Mouse (Mus musculus): Measurements from ENCODE around the gene Sfxn1. TPM values are rescaled to one million over a fixed set of nuclear protein-coding genes. Genes with fewer than 3 reads are reported as not detected.

Gene Sfxn1
- polyA plus RNA-seq, 1 experiment from 2014 or later: 86.6 TPM

GRCm38 (mm10) chr13:54084826-54085225 lies 13.2 kb downstream of the Sfxn1 start:
- Histone ChIP-seq H3K9me3 (ENCODE audit: control insufficient read depth, low read length) (no peaks in the 10 kb centered on the region), H3K4me2 (ENCODE audit: low read length) (no peak overlapping the region), H3K4me1 (replicated peaks; ENCODE audit: control insufficient read depth, insufficient read depth, low read length) (peaks cover 2% of the 10 kb centered on the region; the same call in 1 of the 2 replicates), H3K9ac (replicated peaks; ENCODE audit: low read depth, low read length) (no peak overlapping the region), H3K27me3 (replicated peaks; ENCODE audit: control insufficient read depth, insufficient read depth, low read length) (no peaks in the 10 kb centered on the region), H3K4me3 (replicated peaks; ENCODE audit: low read length) (no peak overlapping the region), H3K27ac (ENCODE audit: low read length) (no peak overlapping the region), H3K36me3 (ENCODE audit: control insufficient read depth, insufficient read depth) (peaks cover 21% of the 10 kb centered on the region)
- 95% methylated on average over 5 of the region's 5 CpGs for WGBS
- ATAC-seq: no peak

- Histone ChIP-seq H3K4me3 (replicated peaks; ENCODE audit: low read length) (no peak overlapping the region), H3K9me3 (ENCODE audit: control insufficient read depth, low read length) (no peaks in the 10 kb centered on the region), H3K36me3 (ENCODE audit: control insufficient read depth, insufficient read depth) (peaks cover 21% of the 10 kb centered on the region), H3K4me2 (ENCODE audit: low read length) (no peak overlapping the region), H3K27me3 (replicated peaks; ENCODE audit: control insufficient read depth, insufficient read depth, low read length) (no peaks in the 10 kb centered on the region), H3K4me1 (replicated peaks; ENCODE audit: control insufficient read depth, insufficient read depth, low read length) (peaks cover 1% of the 10 kb centered on the region; the same call in 1 of the 2 replicates), H3K9ac (replicated peaks; ENCODE audit: low read depth, low read length) (no peak overlapping the region), H3K27ac (ENCODE audit: low read length) (no peak overlapping the region)
- 84% methylated on average over 18 of the region's 18 CpGs for WGBS
- no peak for ATAC-seq
Measured at GRCm38 (mm10) chr13:54085266-54085665, 13.6 kb downstream of the Sfxn1 start.

GRCm38 (mm10) chr13:54091719-54092118 lies 20.1 kb downstream of the Sfxn1 start:
- Histone ChIP-seq H3K27ac (ENCODE audit: low read length) (no peak overlapping the region), H3K4me2 (ENCODE audit: low read length) (no peak overlapping the region), H3K4me3 (replicated peaks; ENCODE audit: low read length) (no peak overlapping the region), H3K4me1 (replicated peaks; ENCODE audit: control insufficient read depth, insufficient read depth, low read length) (no peaks in the 10 kb centered on the region), H3K9me3 (ENCODE audit: control insufficient read depth, low read length) (no peaks in the 10 kb centered on the region), H3K9ac (replicated peaks; ENCODE audit: low read depth, low read length) (no peak overlapping the region), H3K36me3 (ENCODE audit: control insufficient read depth, insufficient read depth) (peaks cover 19% of the 10 kb centered on the region), H3K27me3 (replicated peaks; ENCODE audit: control insufficient read depth, insufficient read depth, low read length) (no peaks in the 10 kb centered on the region)
- 81% methylated on average over 6 of the region's 6 CpGs for WGBS
- ATAC-seq: no peak

GRCm38 (mm10) chr13:54094349-54094748 lies 22.7 kb downstream of the Sfxn1 start:
- Histone ChIP-seq H3K4me2 (ENCODE audit: low read length) (no peak overlapping the region), H3K9ac (replicated peaks; ENCODE audit: low read depth, low read length) (no peak overlapping the region), H3K27ac (ENCODE audit: low read length) (no peak overlapping the region), H3K4me1 (replicated peaks; ENCODE audit: control insufficient read depth, insufficient read depth, low read length) (no peaks in the 10 kb centered on the region), H3K9me3 (ENCODE audit: control insufficient read depth, low read length) (no peaks in the 10 kb centered on the region), H3K36me3 (ENCODE audit: control insufficient read depth, insufficient read depth) (peaks cover 10% of the 10 kb centered on the region), H3K4me3 (replicated peaks; ENCODE audit: low read length) (no peak overlapping the region), H3K27me3 (replicated peaks; ENCODE audit: control insufficient read depth, insufficient read depth, low read length) (no peaks in the 10 kb centered on the region)
- WGBS: 94% methylated on average over 4 of the region's 4 CpGs
- ATAC-seq: no peak

DNA sequence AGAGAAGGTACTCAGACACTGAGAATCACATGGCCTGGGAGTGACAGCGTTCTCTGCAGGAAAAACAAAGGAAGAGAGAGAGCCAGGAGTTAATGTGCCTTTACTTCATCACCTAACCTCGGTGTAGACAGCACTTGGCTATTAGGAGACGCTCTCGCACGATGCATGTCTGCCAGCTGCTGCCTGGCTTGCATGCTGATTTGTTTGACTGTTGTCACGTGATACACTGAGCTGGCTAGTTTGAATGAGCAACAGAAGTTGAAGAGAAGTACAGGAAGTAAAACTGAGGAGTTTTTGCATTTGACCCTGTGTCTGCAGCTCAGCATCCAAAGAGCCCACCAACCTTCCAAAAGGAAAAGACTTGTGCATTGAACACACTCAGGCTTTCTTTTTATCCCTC lies 23.3 kb downstream of the Sfxn1 start:
- Histone ChIP-seq H3K36me3 (ENCODE audit: control insufficient read depth, insufficient read depth) (peaks cover 4% of the 10 kb centered on the region; the same call in 1 of the 2 replicates), H3K9me3 (ENCODE audit: control insufficient read depth, low read length) (no peaks in the 10 kb centered on the region), H3K4me3 (replicated peaks; ENCODE audit: low read length) (no peak overlapping the region), H3K4me2 (ENCODE audit: low read length) (no peak overlapping the region), H3K27ac (ENCODE audit: low read length) (no peak overlapping the region), H3K4me1 (replicated peaks; ENCODE audit: control insufficient read depth, insufficient read depth, low read length) (no peaks in the 10 kb centered on the region), H3K27me3 (replicated peaks; ENCODE audit: control insufficient read depth, insufficient read depth, low read length) (no peaks in the 10 kb centered on the region), H3K9ac (replicated peaks; ENCODE audit: low read depth, low read length) (no peak overlapping the region)
- ATAC-seq: no peak
- WGBS: 62% methylated on average over 6 of the region's 6 CpGs

DNA sequence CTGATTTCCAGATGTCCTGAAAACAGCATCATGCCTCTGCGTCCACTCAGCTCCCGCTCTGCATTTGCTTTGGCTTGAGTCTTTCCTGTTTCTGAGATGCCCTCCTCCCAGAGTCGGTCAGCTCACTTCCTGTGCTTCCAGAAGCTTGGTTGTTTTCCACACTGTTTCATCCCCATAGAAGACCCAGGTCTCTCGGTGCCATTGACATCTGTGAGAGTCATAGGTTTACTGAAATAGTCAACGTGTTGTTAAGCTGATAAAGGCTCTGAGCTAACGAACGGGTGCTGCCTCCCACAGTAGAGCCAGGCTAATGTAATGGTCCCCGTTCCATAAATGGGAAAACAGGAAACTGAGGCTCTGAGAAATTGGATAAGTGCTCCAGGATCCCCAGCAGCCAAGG lies 24.1 kb downstream of the Sfxn1 start:
- Histone ChIP-seq H3K27me3 (replicated peaks; ENCODE audit: control insufficient read depth, insufficient read depth, low read length) (no peaks in the 10 kb centered on the region), H3K4me2 (ENCODE audit: low read length) (no peak overlapping the region), H3K36me3 (ENCODE audit: control insufficient read depth, insufficient read depth) (peaks cover 4% of the 10 kb centered on the region), H3K9ac (replicated peaks; ENCODE audit: low read depth, low read length) (no peak overlapping the region), H3K9me3 (ENCODE audit: control insufficient read depth, low read length) (no peaks in the 10 kb centered on the region), H3K4me3 (replicated peaks; ENCODE audit: low read length) (no peak overlapping the region), H3K4me1 (replicated peaks; ENCODE audit: control insufficient read depth, insufficient read depth, low read length) (no peaks in the 10 kb centered on the region), H3K27ac (ENCODE audit: low read length) (no peak overlapping the region)
- 86% methylated on average over 8 of the region's 8 CpGs for WGBS
- ATAC-seq: no peak

DNA sequence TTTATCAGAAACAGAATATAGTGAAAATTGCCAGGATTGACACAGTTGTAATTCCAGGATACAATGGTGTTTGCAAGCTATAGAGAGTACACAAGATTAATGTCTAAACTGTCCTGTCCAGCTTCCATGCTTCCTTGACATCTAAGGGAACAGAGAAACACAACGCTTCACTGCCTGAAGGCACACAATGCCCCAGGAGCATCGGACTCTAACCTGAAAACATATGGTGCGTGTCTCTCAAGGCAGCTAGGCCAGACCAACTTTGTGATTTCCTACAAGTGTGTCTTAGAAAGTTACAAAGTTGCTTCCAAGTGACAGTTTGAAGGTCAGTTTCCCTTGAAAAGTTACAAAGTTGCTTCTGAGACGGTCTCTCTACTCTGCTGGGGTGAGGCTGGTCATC lies 25.6 kb downstream of the Sfxn1 start:
- Histone ChIP-seq H3K27ac (ENCODE audit: low read length) (no peak overlapping the region), H3K4me2 (ENCODE audit: low read length) (no peak overlapping the region), H3K4me1 (replicated peaks; ENCODE audit: control insufficient read depth, insufficient read depth, low read length) (no peaks in the 10 kb centered on the region), H3K4me3 (replicated peaks; ENCODE audit: low read length) (no peak overlapping the region), H3K36me3 (ENCODE audit: control insufficient read depth, insufficient read depth) (peaks cover 4% of the 10 kb centered on the region), H3K27me3 (replicated peaks; ENCODE audit: control insufficient read depth, insufficient read depth, low read length) (no peaks in the 10 kb centered on the region), H3K9me3 (ENCODE audit: control insufficient read depth, low read length) (no peaks in the 10 kb centered on the region), H3K9ac (replicated peaks; ENCODE audit: low read depth, low read length) (no peak overlapping the region)
- 95% methylated on average over 4 of the region's 4 CpGs for WGBS
- no peak for ATAC-seq

- Histone ChIP-seq H3K27ac (ENCODE audit: low read length) (no peak overlapping the region), H3K4me1 (replicated peaks; ENCODE audit: control insufficient read depth, insufficient read depth, low read length) (no peaks in the 10 kb centered on the region), H3K27me3 (replicated peaks; ENCODE audit: control insufficient read depth, insufficient read depth, low read length) (no peaks in the 10 kb centered on the region), H3K9me3 (ENCODE audit: control insufficient read depth, low read length) (no peaks in the 10 kb centered on the region), H3K4me3 (replicated peaks; ENCODE audit: low read length) (no peak overlapping the region), H3K4me2 (ENCODE audit: low read length) (no peak overlapping the region), H3K9ac (replicated peaks; ENCODE audit: low read depth, low read length) (no peak overlapping the region), H3K36me3 (ENCODE audit: control insufficient read depth, insufficient read depth) (peaks cover 4% of the 10 kb centered on the region)
- 89% methylated on average over 6 of the region's 6 CpGs for WGBS
- ATAC-seq: no peak
Measured at GRCm38 (mm10) chr13:54097797-54098196, 26.1 kb downstream of the Sfxn1 start.

DNA sequence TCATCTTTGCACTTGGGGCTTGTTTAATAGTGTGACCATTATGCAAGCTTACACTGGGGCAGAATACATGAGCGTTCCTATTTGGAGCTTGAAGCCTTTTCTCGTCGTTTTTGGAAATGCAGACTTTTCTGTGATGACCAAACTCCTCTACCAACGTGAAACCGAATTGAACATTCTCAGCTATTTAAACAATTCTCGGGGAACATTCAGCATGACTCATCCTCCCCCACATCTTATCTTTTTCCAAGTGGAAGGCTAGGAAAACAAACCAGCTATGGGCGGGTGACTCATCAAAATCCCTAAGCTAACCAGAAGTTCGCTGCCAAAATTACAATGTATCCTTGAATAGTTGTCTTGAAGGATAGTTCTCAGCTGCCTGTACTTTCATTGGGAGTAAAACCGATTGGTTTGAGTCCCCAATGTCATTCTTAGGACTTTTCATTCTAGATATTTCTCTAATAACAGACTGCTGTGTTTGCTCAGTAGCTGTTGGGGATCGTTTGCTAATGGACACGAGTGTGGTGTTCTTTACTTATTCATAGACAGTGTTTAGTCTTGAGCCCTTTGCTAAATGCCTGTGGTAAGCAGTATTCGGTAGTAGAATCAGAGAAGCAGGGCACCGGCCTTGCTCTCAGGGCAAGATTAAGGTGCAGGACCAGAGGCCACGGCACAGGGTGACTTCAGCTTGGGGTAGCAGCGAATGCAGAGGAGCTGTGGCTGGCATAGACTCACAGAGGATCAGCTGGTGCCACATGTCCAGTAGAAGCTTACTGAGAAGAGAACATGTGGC lies 29.6 kb downstream of the Sfxn1 start:
- no peak for ATAC-seq
- Histone ChIP-seq H3K4me3 (replicated peaks; ENCODE audit: low read length) (no peak overlapping the region), H3K4me2 (ENCODE audit: low read length) (no peak overlapping the region), H3K9me3 (ENCODE audit: control insufficient read depth, low read length) (no peaks in the 10 kb centered on the region), H3K4me1 (replicated peaks; ENCODE audit: control insufficient read depth, insufficient read depth, low read length) (no peaks in the 10 kb centered on the region), H3K27ac (ENCODE audit: low read length) (no peak overlapping the region), H3K27me3 (replicated peaks; ENCODE audit: control insufficient read depth, insufficient read depth, low read length) (no peaks in the 10 kb centered on the region), H3K9ac (replicated peaks; ENCODE audit: low read depth, low read length) (no peak overlapping the region), H3K36me3 (ENCODE audit: control insufficient read depth, insufficient read depth) (no peaks in the 10 kb centered on the region; the same call in none of the 2 replicates)
- 91% methylated on average over 15 of the region's 15 CpGs for WGBS

Data from forebrain, embryonic 16.5 days (tissue).